Comparison of ENCODE assay signal across 11 mouse cellular contexts in genomic region chr9:55525716-55526115, GRCm38 (mm10). TPM values are rescaled to one million over a fixed set of nuclear protein-coding genes. Genes with fewer than 3 reads are reported as not detected.
A peak's percentile ranks its signal among the peaks of the same experiment; 100 is the strongest.
DNase-seq lines count a peak whose midpoint lies in the region; ATAC-seq and TF ChIP-seq lines count a peak whose summit lies in the region.
"Had no signal": no experiment of that assay in that cellular context is flagged by ENCODE, and none has a peak within 500 bp of the region (broad histone marks: within the 10 kb centered on the region; RNA-seq: fewer than 3 reads in every experiment).

No protein-coding gene starts in this region.

- DNase-seq in gastrocnemius, adult 2 months = no peak
- DNase-seq in gastrocnemius, postnatal 36 days = no peak
- DNase-seq in midbrain, postnatal 0 days (ENCODE audit: low spot score) = no peak
- no peak for DNase-seq in stomach, postnatal 0 days (ENCODE audit: low spot score)
- no peak for DNase-seq in urinary bladder, postnatal 4 days (ENCODE audit: low spot score in 2 of 2)
- DNase-seq in neural tube, embryonic 10.5 days (ENCODE audit: extremely low spot score, low spot score) = no peak
- DNase-seq: lung, adult 18-20 months had no signal

- H3K36me3 ChIP-seq in midbrain, postnatal 0 days (ENCODE audit: insufficient read depth, low read length) = no peaks in the 10 kb centered on the region
- H3K36me3 ChIP-seq in midbrain, embryonic 13.5 days = no peaks in the 10 kb centered on the region
- no peaks in the 10 kb centered on the region for H3K36me3 ChIP-seq in stomach, postnatal 0 days (ENCODE audit: control insufficient read depth, insufficient read depth, low read length)
- H3K36me3 ChIP-seq: embryonic facial prominence, embryonic 12.5 days had no signal

- 38% methylated on average over 4 of the region's 4 CpGs for WGBS in midbrain, postnatal 0 days
- 31% methylated on average over 4 of the region's 4 CpGs for WGBS in midbrain, embryonic 13.5 days
- WGBS in bone marrow, adult 2 months = 67% methylated on average over 4 of the region's 4 CpGs
- WGBS in stomach, postnatal 0 days = 68% methylated on average over 4 of the region's 4 CpGs

- no peak overlapping the region for H3K9ac ChIP-seq in midbrain, postnatal 0 days (replicated peaks; ENCODE audit: low read length, poor library complexity, severe bottlenecking)
- no peak overlapping the region for H3K9ac ChIP-seq in midbrain, embryonic 13.5 days (replicated peaks)
- H3K9ac ChIP-seq in stomach, postnatal 0 days (ENCODE audit: low read length) = no peak overlapping the region
- H3K9ac ChIP-seq: embryonic facial prominence, embryonic 12.5 days had no signal

- H3K9me3 ChIP-seq in midbrain, postnatal 0 days (ENCODE audit: low read length) = no peaks in the 10 kb centered on the region
- no peaks in the 10 kb centered on the region for H3K9me3 ChIP-seq in midbrain, embryonic 13.5 days
- no peaks in the 10 kb centered on the region for H3K9me3 ChIP-seq in stomach, postnatal 0 days (ENCODE audit: control insufficient read depth, low read length)
- H3K9me3 ChIP-seq: embryonic facial prominence, embryonic 12.5 days had no signal

- intact Hi-C loops in gastrocnemius, adult 2 months (cut with DNase I) = no loop called here
- intact Hi-C loops in gastrocnemius, postnatal 36 days (cut with DNase I) = no loop called here

- no peak for TF ChIP-seq POLR2A in bone marrow, adult 2 months (IDR thresholded peaks at IDR 0.05; ENCODE audit: borderline replicate concordance, control insufficient read depth, low read depth, low read length)

- peak; percentile 57 for TF ChIP-seq CTCF in gastrocnemius, adult 2 months (IDR thresholded peaks at IDR 0.05)
- TF ChIP-seq CTCF in midbrain, postnatal 0 days (IDR thresholded peaks at IDR 0.05) = peak; percentile 38
- peak; percentile 67; the same call in 1 of the 2 replicates for TF ChIP-seq CTCF in bone marrow, adult 2 months (IDR thresholded peaks at IDR 0.05; ENCODE audit: control insufficient read depth, insufficient read depth, low read length)
- TF ChIP-seq CTCF in stomach, postnatal 0 days (IDR thresholded peaks at IDR 0.05; ENCODE audit: low read depth) = peak; percentile 64

- no peak overlapping the region for H3K27ac ChIP-seq in gastrocnemius, adult 2 months
- H3K27ac ChIP-seq in midbrain, postnatal 0 days (ENCODE audit: low read depth, low read length) = no peak overlapping the region
- no peak overlapping the region for H3K27ac ChIP-seq in midbrain, embryonic 13.5 days
- no peak overlapping the region for H3K27ac ChIP-seq in bone marrow, adult 2 months (ENCODE audit: control insufficient read depth, insufficient read depth, low read depth, low read length, poor library complexity)
- no peak overlapping the region for H3K27ac ChIP-seq in stomach, postnatal 0 days (replicated peaks)
- H3K27ac ChIP-seq: embryonic facial prominence, embryonic 12.5 days had no signal

- no peak overlapping the region for H3K4me2 ChIP-seq in midbrain, postnatal 0 days (ENCODE audit: low read depth, low read length, poor library complexity, severe bottlenecking)
- H3K4me2 ChIP-seq in midbrain, embryonic 13.5 days (replicated peaks) = no peak overlapping the region
- no peak overlapping the region for H3K4me2 ChIP-seq in stomach, postnatal 0 days (replicated peaks; ENCODE audit: low read depth)
- H3K4me2 ChIP-seq: embryonic facial prominence, embryonic 12.5 days had no signal

- ATAC-seq in midbrain, postnatal 0 days (ENCODE audit: low FRiP score) = no peak
- ATAC-seq in midbrain, embryonic 13.5 days = no peak
- ATAC-seq in stomach, postnatal 0 days (ENCODE audit: low FRiP score, low TSS enrichment) = no peak

- no peaks in the 10 kb centered on the region for H3K4me1 ChIP-seq in midbrain, postnatal 0 days (ENCODE audit: insufficient read depth, low read length)
- no peaks in the 10 kb centered on the region for H3K4me1 ChIP-seq in midbrain, embryonic 13.5 days (replicated peaks)
- no peaks in the 10 kb centered on the region for H3K4me1 ChIP-seq in bone marrow, adult 2 months (ENCODE audit: control insufficient read depth, insufficient read depth, low read length)
- no peaks in the 10 kb centered on the region for H3K4me1 ChIP-seq in stomach, postnatal 0 days (replicated peaks; ENCODE audit: control insufficient read depth, insufficient read depth)
- H3K4me1 ChIP-seq: embryonic facial prominence, embryonic 12.5 days had no signal

- no peaks in the 10 kb centered on the region for H3K27me3 ChIP-seq in midbrain, postnatal 0 days (ENCODE audit: insufficient read depth, low read length)
- no peaks in the 10 kb centered on the region; the same call in 1 of the 2 replicates for H3K27me3 ChIP-seq in midbrain, embryonic 13.5 days
- no peaks in the 10 kb centered on the region for H3K27me3 ChIP-seq in stomach, postnatal 0 days (ENCODE audit: control insufficient read depth, insufficient read depth, low read length)
- H3K27me3 ChIP-seq: embryonic facial prominence, embryonic 12.5 days had no signal

- H3K4me3 ChIP-seq in gastrocnemius, adult 2 months = no peak overlapping the region
- H3K4me3 ChIP-seq in midbrain, postnatal 0 days (ENCODE audit: low read depth, low read length) = no peak overlapping the region
- H3K4me3 ChIP-seq in midbrain, embryonic 13.5 days (replicated peaks) = no peak overlapping the region
- H3K4me3 ChIP-seq in bone marrow, adult 2 months (replicated peaks; ENCODE audit: control insufficient read depth, low read depth, low read length) = no peak overlapping the region
- no peak overlapping the region for H3K4me3 ChIP-seq in stomach, postnatal 0 days (ENCODE audit: low read depth, low read length)
- H3K4me3 ChIP-seq: embryonic facial prominence, embryonic 12.5 days had no signal

- no peak for TF ChIP-seq EP300 in stomach, postnatal 0 days (optimal IDR thresholded peaks at IDR 0.05)

RNA-seq across cellular contexts. Expression of gene Isl2, which starts 12.8 kb away (rescaled TPM):
- not detected for total RNA-seq in gastrocnemius, adult 2 months (2021)
- not detected for total RNA-seq in gastrocnemius, postnatal 36 days (2021)
- total RNA-seq in midbrain, postnatal 0 days (2014; rRNA removed) = 0.14 TPM in 1 of 2 replicates, not detected in the other
- 0.39 TPM in 1 of 2 replicates, not detected in the other for polyA plus RNA-seq in midbrain, postnatal 0 days (2015; fragmentation: Nextera tagmentation; extraction: Ambion mirVana)
- 2.5 and 3.3 TPM in 2 replicates for polyA plus RNA-seq in midbrain, embryonic 13.5 days (2015; fragmentation: Nextera tagmentation; extraction: Ambion mirVana)
- not detected in 2 replicates for polyA plus RNA-seq in bone marrow, adult 2 months (2011; ENCODE audit: insufficient read depth, insufficient read length, low replicate concordance, missing spikeins)
- 1.8 and 2.5 TPM in 2 replicates for polyA plus RNA-seq in stomach, postnatal 0 days (2015; fragmentation: Nextera tagmentation; extraction: Ambion mirVana)
- total RNA-seq: gastrocnemius, adult 18-20 months had no signal

RNA-seq across cellular contexts. Expression of gene Etfa, which starts 13.7 kb away (rescaled TPM):
- 100 to 1,000 TPM; 217 to 370 TPM for total RNA-seq in gastrocnemius, adult 2 months (2021)
- 100 to 1,000 TPM; 213 to 275 TPM for total RNA-seq in gastrocnemius, postnatal 36 days (2021)
- 11.5 and 13.7 TPM in 2 replicates for total RNA-seq in midbrain, postnatal 0 days (2014; rRNA removed)
- 94.6 and 99.1 TPM in 2 replicates for polyA plus RNA-seq in midbrain, postnatal 0 days (2015; fragmentation: Nextera tagmentation; extraction: Ambion mirVana)
- polyA plus RNA-seq in midbrain, embryonic 13.5 days (2015; fragmentation: Nextera tagmentation; extraction: Ambion mirVana) = 89.2 and 94.6 TPM in 2 replicates
- polyA plus RNA-seq in bone marrow, adult 2 months (2011; ENCODE audit: insufficient read depth, insufficient read length, low replicate concordance, missing spikeins) = 27.6 and 28.8 TPM in 2 replicates
- 326 and 337 TPM in 2 replicates for polyA plus RNA-seq in stomach, postnatal 0 days (2015; fragmentation: Nextera tagmentation; extraction: Ambion mirVana)
